Mouse (Mus musculus) olfactory bulb, adult 2 months (tissue): ENCODE data around the gene Lmf2.

Source experiments
- CTCF ChIP-seq: fragments of 200-500 bp; IDR thresholded peaks from 2 replicates; pipeline ENCODE4 v1.5.1; 2012; ENCODE audit warnings: low read depth, mild to moderate bottlenecking, low read length, moderate library complexity; ENCODE audit not compliant: insufficient read depth
- POLR2A ChIP-seq: fragments of 200-500 bp; IDR thresholded peaks from 2 replicates; pipeline ENCODE4 v1.6.1; 2012; ENCODE audit warnings: mild to moderate bottlenecking, low read depth, low read length, moderate library complexity; ENCODE audit not compliant: insufficient read depth

GRCm38 (mm10) chr15:89316146-89316545 is 39.3 kb downstream of the Lmf2 start:
- TF ChIP-seq CTCF (no peak), POLR2A (no peak)
